Mouse (Mus musculus) thymus, adult 2 months (tissue): ENCODE measurements around the gene Krtap5-1.

Source experiments
- CTCF ChIP-seq: fragments of 200-500 bp; IDR thresholded peaks from 2 replicates; pipeline ENCODE4 v1.5.1; 2012; ENCODE audit warnings: mild to moderate bottlenecking, control low read depth, low read length, moderate library complexity, borderline replicate concordance; ENCODE audit not compliant: control insufficient read depth, poor library complexity, insufficient read depth; ENCODE audit errors: extremely low read depth
- POLR2A ChIP-seq: fragments of 200-500 bp; IDR thresholded peaks from 2 replicates; pipeline ENCODE4 v1.6.1; 2012; ENCODE audit warnings: mild to moderate bottlenecking, low read length, control low read depth, moderate library complexity; ENCODE audit not compliant: control insufficient read depth, poor library complexity, insufficient read depth; ENCODE audit errors: extremely low read depth

DNA sequence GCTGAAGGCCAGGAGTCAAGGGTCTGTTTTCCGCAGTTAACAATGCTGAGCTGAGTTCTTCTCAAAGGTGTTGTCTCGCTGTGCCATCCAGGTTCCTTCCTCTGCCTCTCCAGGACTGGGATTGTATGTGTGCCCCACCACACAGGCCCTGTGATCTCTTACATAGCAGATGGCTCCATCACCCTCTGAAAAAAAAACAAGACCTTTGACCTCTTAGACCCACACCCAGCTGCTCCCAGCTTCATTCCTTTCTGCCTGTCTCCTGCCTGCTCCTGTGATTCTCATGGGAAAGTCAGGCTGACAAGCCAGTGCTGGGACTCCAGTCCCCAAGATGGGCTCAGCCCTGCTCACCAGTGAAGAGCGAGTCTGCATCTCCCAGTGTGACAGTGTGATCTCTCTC, 31.6 kb upstream of the Krtap5-1 start:
- no peak for TF ChIP-seq CTCF
- TF ChIP-seq POLR2A = no peak
